Mouse (Mus musculus) myocyte (in vitro differentiated cells): ENCODE measurements around the gene Adamtsl2. TPM values are rescaled to one million over a fixed set of nuclear protein-coding genes. Genes with fewer than 3 reads are reported as not detected.
A peak's percentile ranks its signal among the peaks of the same experiment; 100 is the strongest.

Experiments used
- H3K27me3 ChIP-seq: one replicate; pipeline ENCODE4 v1.6.1; 2011; ENCODE audit not compliant: control insufficient read depth, insufficient read depth, insufficient read length
- H3K36me3 ChIP-seq: one replicate; pipeline ENCODE4 v1.6.1; 2011; ENCODE audit not compliant: control insufficient read depth, insufficient read depth
- H3K4me2 ChIP-seq: one replicate; pipeline ENCODE4 v1.6.1; 2011; ENCODE audit warnings: low read depth, control low read depth
- H3K4me3 ChIP-seq: one replicate; pipeline ENCODE4 v1.5.1; 2011; ENCODE audit warnings: mild to moderate bottlenecking, control low read depth, moderate library complexity
- H3K79me2 ChIP-seq: one replicate; pipeline ENCODE4 v1.6.1; 2011; ENCODE audit not compliant: control insufficient read depth, insufficient read depth
- H3ac ChIP-seq: one replicate; pipeline ENCODE4 v1.6.1; 2011; ENCODE audit not compliant: control insufficient read depth, insufficient read length
- CEBPB ChIP-seq: IDR thresholded peaks from 2 replicates; pipeline ENCODE4 v1.6.1; 2011; ENCODE audit warnings: mild to moderate bottlenecking, moderate library complexity; ENCODE audit not compliant: poor library complexity, insufficient read depth, severe bottlenecking
- E2F4 ChIP-seq: IDR thresholded peaks from one replicate; pipeline ENCODE4 v1.6.1; 2011; ENCODE audit warnings: mild to moderate bottlenecking, control low read depth, moderate library complexity; ENCODE audit not compliant: insufficient read depth
- MAX ChIP-seq: IDR thresholded peaks from one replicate; pipeline ENCODE4 v1.6.1; 2011; ENCODE audit warnings: low read depth, mild to moderate bottlenecking, control low read depth
- MYOD1 ChIP-seq, 3 experiments: IDR thresholded peaks; one replicate each; pipeline ENCODE4 v1.6.1; 2011; ENCODE audit warnings: control low read depth in 2 of 3, low read depth in 2 of 3, mild to moderate bottlenecking in 2 of 3, moderate library complexity in 1 of 3; ENCODE audit not compliant: insufficient read length in 2 of 3, control insufficient read depth in 1 of 3
- MYOG ChIP-seq, 3 experiments: IDR thresholded peaks; one replicate each; pipeline ENCODE4 v1.6.1; 2011; ENCODE audit warnings: control low read depth in 2 of 3, low read depth in 2 of 3, mild to moderate bottlenecking in 2 of 3; ENCODE audit not compliant: insufficient read length in 2 of 3, control insufficient read depth in 1 of 3, insufficient read depth in 1 of 3
- POLR2A ChIP-seq: IDR thresholded peaks from one replicate; pipeline ENCODE4 v1.6.1; 2011; ENCODE audit warnings: low read depth, mild to moderate bottlenecking, control low read depth, moderate library complexity; ENCODE audit not compliant: insufficient read length
- POLR2AphosphoS2 ChIP-seq: IDR thresholded peaks from one replicate; pipeline ENCODE4 v1.6.1; 2011; ENCODE audit warnings: low read depth, control low read depth; ENCODE audit not compliant: insufficient read length
- REST ChIP-seq: IDR thresholded peaks from one replicate; pipeline ENCODE4 v1.6.1; 2011; ENCODE audit warnings: mild to moderate bottlenecking, control low read depth, moderate library complexity; ENCODE audit not compliant: insufficient read depth, insufficient read length
- SRF ChIP-seq: IDR thresholded peaks from one replicate; pipeline ENCODE4 v1.6.1; 2011; ENCODE audit warnings: low read depth; ENCODE audit not compliant: control insufficient read depth, insufficient read length
- TCF12 ChIP-seq: IDR thresholded peaks from one replicate; pipeline ENCODE4 v1.6.1; 2011; ENCODE audit warnings: mild to moderate bottlenecking, control low read depth; ENCODE audit not compliant: poor library complexity, insufficient read depth, severe bottlenecking
- TCF3 ChIP-seq: IDR thresholded peaks from one replicate; pipeline ENCODE4 v1.6.1; 2011; ENCODE audit warnings: low read depth, control low read depth; ENCODE audit not compliant: insufficient read length
- USF1 ChIP-seq: IDR thresholded peaks from one replicate; pipeline ENCODE4 v1.6.1; 2011; ENCODE audit warnings: low read depth, mild to moderate bottlenecking, control low read depth, moderate library complexity
- polyA plus RNA-seq: library from polyadenylated mRNA; unstranded; fragments of >200 nt; fragmentation: generic; extraction: Trizol; gene quantifications from one replicate; pipeline ENCODE4 v1.2.1, GENCODE M21; 2012; ENCODE audit warnings: missing spikeins

The Adamtsl2 gene
- polyA plus RNA-seq, 1 experiment = 17.6 TPM

- TF ChIP-seq REST (no peak), E2F4 (no peak), SRF (no peak), TCF3 (no peak), CEBPB (no peak), USF1 (no peak), POLR2A (no peak), MYOG (IDR thresholded peaks at IDR 0.05; ENCODE audit: control insufficient read depth in 1 of 3, insufficient read depth in 1 of 3, insufficient read length in 2 of 3, low read depth in 2 of 3) (no peak), MYOD1 (IDR thresholded peaks at IDR 0.05; ENCODE audit: control insufficient read depth in 1 of 3, insufficient read length in 2 of 3, low read depth in 2 of 3) (no peak), POLR2AphosphoS2 (no peak), MAX (no peak), TCF12 (no peak)
- Histone ChIP-seq H3K36me3 (no peaks in the 10 kb centered on the region), H3K79me2 (no peaks in the 10 kb centered on the region), H3K4me3 (no peak overlapping the region), H3ac (no peak overlapping the region), H3K4me2 (no peak overlapping the region), H3K27me3 (peaks cover 77% of the 10 kb centered on the region)
These were observed 57.2 kb downstream of the Adamtsl2 start for GRCm38 (mm10) chr2:27136336-27136735.

GRCm38 (mm10) chr2:27136789-27137188, 57.6 kb downstream of the Adamtsl2 start:
- Histone ChIP-seq H3K79me2 (no peaks in the 10 kb centered on the region), H3ac (no peak overlapping the region), H3K4me2 (no peak overlapping the region), H3K36me3 (no peaks in the 10 kb centered on the region), H3K4me3 (no peak overlapping the region), H3K27me3 (peaks cover 80% of the 10 kb centered on the region)
- TF ChIP-seq POLR2AphosphoS2 = no peak
- no peak for TF ChIP-seq E2F4
- no peak for TF ChIP-seq POLR2A
- no peak for TF ChIP-seq CEBPB
- TF ChIP-seq REST = no peak
- no peak for TF ChIP-seq MYOD1 (IDR thresholded peaks at IDR 0.05; ENCODE audit: control insufficient read depth in 1 of 3, insufficient read length in 2 of 3, low read depth in 2 of 3)
- no peak for TF ChIP-seq TCF3
- no peak for TF ChIP-seq TCF12
- no peak for TF ChIP-seq MYOG (IDR thresholded peaks at IDR 0.05; ENCODE audit: control insufficient read depth in 1 of 3, insufficient read depth in 1 of 3, insufficient read length in 2 of 3, low read depth in 2 of 3)
- TF ChIP-seq USF1 = no peak
- TF ChIP-seq SRF = no peak
- TF ChIP-seq MAX = no peak

GRCm38 (mm10) chr2:27138356-27138755, 59.2 kb downstream of the Adamtsl2 start:
- H3K4me3 ChIP-seq = no peak overlapping the region
- no peak overlapping the region for H3ac ChIP-seq
- no peaks in the 10 kb centered on the region for H3K79me2 ChIP-seq
- no peak for TF ChIP-seq USF1
- no peak for TF ChIP-seq REST
- TF ChIP-seq MYOD1 (IDR thresholded peaks at IDR 0.05; ENCODE audit: control insufficient read depth in 1 of 3, insufficient read length in 2 of 3, low read depth in 2 of 3) = no peak
- TF ChIP-seq POLR2AphosphoS2 = no peak
- TF ChIP-seq MAX = no peak
- TF ChIP-seq TCF12 = no peak
- TF ChIP-seq POLR2A = no peak
- TF ChIP-seq SRF = no peak
- peaks cover 79% of the 10 kb centered on the region for H3K27me3 ChIP-seq
- no peak overlapping the region for H3K4me2 ChIP-seq
- no peaks in the 10 kb centered on the region for H3K36me3 ChIP-seq

- no peak within 1 kb of the TSS for H3K4me3 ChIP-seq
- H3K79me2 ChIP-seq = no peaks in the 10 kb centered on the region
- peaks cover 55% of the 10 kb centered on the region for H3K27me3 ChIP-seq
- no peaks in the 10 kb centered on the region for H3K36me3 ChIP-seq
- H3ac ChIP-seq = no peak within 1 kb of the TSS
- no peak within 1 kb of the TSS for H3K4me2 ChIP-seq
- TF ChIP-seq MAX = no peak
- TF ChIP-seq REST = peak; percentile 86
- TF ChIP-seq TCF12 = no peak
These were observed 62.9 kb downstream of the Adamtsl2 start, which contains the start of gene Fam163b for GRCm38 (mm10) chr2:27141950-27142693. TSS of gene Fam163b (minus strand) at chr2:27142491.

DNA sequence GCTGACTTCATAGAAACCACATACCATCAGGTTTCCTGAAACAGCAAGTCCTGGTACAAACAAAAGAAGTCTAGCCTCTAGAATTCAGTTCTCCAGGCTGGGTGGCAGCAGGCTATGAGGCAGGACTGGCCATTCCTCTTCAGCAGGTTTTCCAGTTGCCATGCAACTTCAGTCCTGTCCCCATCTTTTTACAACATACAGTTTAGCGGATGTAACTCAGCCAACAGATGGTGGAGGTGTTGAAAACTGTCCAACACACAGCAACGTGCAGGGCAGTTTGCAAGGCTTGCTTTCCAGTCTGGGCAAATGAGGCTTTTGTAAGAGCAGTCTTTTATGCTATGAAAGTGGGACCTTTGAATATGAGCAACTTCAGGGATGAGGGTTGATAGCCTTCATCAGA, 65.8 kb downstream of the Adamtsl2 start:
- Histone ChIP-seq H3K27me3 (peaks cover 62% of the 10 kb centered on the region), H3ac (no peak overlapping the region)
- TF ChIP-seq POLR2A = no peak
- TF ChIP-seq TCF12 = no peak
- TF ChIP-seq CEBPB = no peak
- no peak for TF ChIP-seq SRF
- no peak for TF ChIP-seq USF1
- no peak for TF ChIP-seq POLR2AphosphoS2
- no peak for TF ChIP-seq MYOD1 (IDR thresholded peaks at IDR 0.05; ENCODE audit: control insufficient read depth in 1 of 3, insufficient read length in 2 of 3, low read depth in 2 of 3)
- TF ChIP-seq REST = no peak
- TF ChIP-seq MAX = no peak
- TF ChIP-seq TCF3 = no peak

More for the DNA sequence above, 65.8 kb downstream of the Adamtsl2 start:
- Histone ChIP-seq H3K79me2 (no peaks in the 10 kb centered on the region), H3K36me3 (no peaks in the 10 kb centered on the region), H3K4me3 (no peak overlapping the region), H3K4me2 (no peak overlapping the region)
